Mouse (Mus musculus) neural tube, embryonic 14.5 days (tissue): ENCODE measurements at regions not wholly inside any gene's neighbourhood (a gene's known extent, or its start where the extent isn't known, plus 50 kb on each side); places are given as distances from the start of the nearest gene placed in this dataset.
A peak's percentile ranks its signal among the peaks of the same experiment; 100 is the strongest.

Experiments used
- ATAC-seq: fragments of 200-750 bp; cut with Nextera tagmentation; 2 replicates; pipeline ENCODE4 v1.8.0; 2017; ENCODE audit warnings: low read depth, mild to moderate bottlenecking, moderate TSS enrichment, moderate library complexity
- H3K27ac ChIP-seq: fragments of 300-500 bp; sonication (generic); 2 replicates; pipeline ENCODE4 v1.5.1; 2014; ENCODE audit warnings: low read depth, mild to moderate bottlenecking, control low read depth, low read length, moderate library complexity, mixed read lengths
- H3K27me3 ChIP-seq: fragments of 300-500 bp; sonication (generic); 2 replicates; pipeline ENCODE4 v1.6.1; 2014; ENCODE audit warnings: low read length; ENCODE audit not compliant: control insufficient read depth, insufficient read depth
- H3K36me3 ChIP-seq: fragments of 300-500 bp; sonication (generic); 2 replicates; pipeline ENCODE4 v1.6.1; 2014; ENCODE audit warnings: low read length, mixed read lengths; ENCODE audit not compliant: control insufficient read depth, insufficient read depth
- H3K4me1 ChIP-seq: fragments of 300-500 bp; sonication (generic); 2 replicates; pipeline ENCODE4 v1.6.1; 2014; ENCODE audit warnings: low read length; ENCODE audit not compliant: control insufficient read depth, insufficient read depth
- H3K4me2 ChIP-seq: fragments of 300-500 bp; sonication (generic); 2 replicates; pipeline ENCODE4 v1.6.1; 2014; ENCODE audit warnings: mild to moderate bottlenecking, low read depth, low read length, control low read depth
- H3K4me3 ChIP-seq: fragments of 300-500 bp; sonication (generic); 2 replicates; pipeline ENCODE4 v1.5.1; 2014; ENCODE audit warnings: low read depth, low read length, control low read depth, mixed read lengths
- H3K9ac ChIP-seq: fragments of 300-500 bp; sonication (generic); replicated peaks from 2 replicates; pipeline ENCODE4 v1.6.1; 2014; ENCODE audit warnings: low read depth, mild to moderate bottlenecking, control low read depth, low read length, mixed read lengths
- H3K9me3 ChIP-seq: fragments of 300-500 bp; sonication (generic); 2 replicates; pipeline ENCODE4 v1.6.1; 2016; ENCODE audit warnings: low read length; ENCODE audit not compliant: control insufficient read depth
- WGBS: fragments of 180-500 bp; shearing (Covaris S2); extraction: QIAGEN DNeasy Blood & Tissue Kit; methylation state at CpG from one replicate; pipeline ENCODE4 v1.1.7; 2014; 5-methylcytosine and 5-hydroxymethylcytosine counted together

DNA sequence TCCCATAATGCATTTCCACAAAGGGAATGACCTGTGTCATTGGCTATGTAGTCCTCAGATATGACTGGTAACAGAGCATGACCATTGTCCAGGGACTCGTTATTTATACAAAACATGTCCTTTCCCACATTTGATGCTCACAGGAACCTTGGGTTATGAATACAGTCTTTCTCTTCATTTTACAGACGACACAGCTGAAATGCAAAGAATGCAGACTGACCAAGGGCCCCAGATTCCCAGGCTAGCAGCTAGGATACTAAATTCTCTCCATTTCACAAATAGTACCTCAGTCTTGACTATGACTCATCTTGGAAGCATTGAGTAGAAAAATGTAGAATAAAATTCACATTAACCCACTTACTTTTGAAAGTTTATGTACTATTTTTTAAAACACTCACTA, 182.7 kb upstream of the Sox4 start:
- Histone ChIP-seq H3K27ac (no peak overlapping the region), H3K4me2 (no peak overlapping the region), H3K9me3 (no peaks in the 10 kb centered on the region), H3K4me3 (no peak overlapping the region), H3K9ac (no peak overlapping the region), H3K36me3 (no peaks in the 10 kb centered on the region), H3K4me1 (no peaks in the 10 kb centered on the region), H3K27me3 (no peaks in the 10 kb centered on the region)
- ATAC-seq: no peak
- WGBS: 77% methylated on average over 2 of the region's 2 CpGs

DNA sequence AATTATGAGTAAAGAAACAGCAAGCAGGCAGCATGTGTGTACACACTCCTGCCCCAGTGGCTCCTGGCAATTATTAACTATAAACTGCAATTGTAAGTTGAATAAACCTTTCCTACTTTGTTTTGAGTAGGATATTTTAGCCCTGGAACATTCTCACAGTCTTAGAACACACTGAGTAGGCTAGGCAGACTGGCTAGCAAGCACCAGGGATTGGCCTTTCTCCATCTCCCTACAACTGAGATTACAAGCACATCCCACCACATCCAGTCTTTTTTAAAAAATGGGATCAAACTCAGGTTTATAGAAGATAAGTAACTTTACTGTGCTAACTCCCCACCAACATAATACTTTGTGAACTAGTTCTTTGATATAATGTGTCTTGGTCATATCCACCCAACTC, 174.0 kb upstream of the Sox4 start:
- Histone ChIP-seq H3K9me3 (no peaks in the 10 kb centered on the region), H3K4me1 (0 out of 2 replicates have a peak, but pooled peaks cover 6% of the 10 kb centered on the region), H3K4me2 (no peak overlapping the region), H3K4me3 (no peak overlapping the region), H3K27me3 (no peaks in the 10 kb centered on the region), H3K27ac (no peak overlapping the region), H3K9ac (no peak overlapping the region), H3K36me3 (no peaks in the 10 kb centered on the region)
- no peak for ATAC-seq

DNA sequence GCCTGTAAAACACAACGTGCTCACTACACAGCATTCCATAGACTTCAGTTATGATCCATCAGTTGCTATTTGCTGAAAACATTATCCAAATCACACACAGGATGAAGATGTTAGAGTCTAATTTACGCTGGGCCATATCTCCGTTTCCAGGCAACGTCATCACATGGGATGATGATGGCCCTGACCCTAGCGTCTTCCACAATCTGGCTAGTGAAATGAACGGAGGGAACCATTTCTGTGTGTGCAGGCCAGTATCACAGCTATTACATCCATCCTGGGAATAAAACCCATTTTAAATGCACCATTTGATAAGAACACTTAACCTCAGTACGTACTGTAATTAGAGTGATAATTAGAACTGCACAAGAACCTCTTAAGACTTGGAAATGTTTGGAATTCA, 170.0 kb upstream of the Sox4 start:
- Histone ChIP-seq H3K27me3 (no peaks in the 10 kb centered on the region), H3K9me3 (no peaks in the 10 kb centered on the region), H3K4me1 (0 out of 2 replicates have a peak, but pooled peaks cover 6% of the 10 kb centered on the region), H3K27ac (peak overlapping the region; percentile 50; the same call in 1 of the 2 replicates), H3K36me3 (no peaks in the 10 kb centered on the region), H3K9ac (no peak overlapping the region), H3K4me3 (no peak overlapping the region), H3K4me2 (no peak overlapping the region)
- WGBS: 42% methylated on average over 7 of the region's 7 CpGs
- ATAC-seq: peak; percentile 75; the same call in 1 of the 2 replicates

DNA sequence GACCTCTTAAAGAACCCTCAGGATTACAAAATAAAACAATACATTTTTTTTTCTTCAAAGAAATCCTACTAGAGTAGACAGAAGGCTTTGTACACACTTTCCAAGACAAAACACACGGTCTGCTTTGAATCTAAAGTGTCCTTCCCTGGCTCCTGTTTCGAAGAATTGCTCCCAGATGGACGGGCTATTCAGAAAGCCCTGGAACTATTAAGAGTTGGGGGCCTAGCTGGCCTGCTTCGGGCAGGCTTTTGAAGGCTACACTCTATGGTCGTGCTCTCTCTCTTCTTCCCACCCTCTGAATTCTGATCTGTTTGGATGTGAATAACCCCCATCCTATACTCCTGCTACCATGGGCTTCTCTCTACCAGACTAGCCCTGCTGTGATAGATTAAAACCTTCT, 167.6 kb upstream of the Sox4 start:
- no peaks in the 10 kb centered on the region for H3K27me3 ChIP-seq
- 79% methylated on average over 5 of the region's 5 CpGs for WGBS
- H3K9ac ChIP-seq: no peak overlapping the region
- H3K4me2 ChIP-seq: no peak overlapping the region
- ATAC-seq: no peak
- H3K4me3 ChIP-seq: no peak overlapping the region
- H3K27ac ChIP-seq: no peak overlapping the region
- no peaks in the 10 kb centered on the region for H3K9me3 ChIP-seq
- H3K4me1 ChIP-seq: 0 out of 2 replicates have a peak, but pooled peaks cover 6% of the 10 kb centered on the region
- H3K36me3 ChIP-seq: no peaks in the 10 kb centered on the region

DNA sequence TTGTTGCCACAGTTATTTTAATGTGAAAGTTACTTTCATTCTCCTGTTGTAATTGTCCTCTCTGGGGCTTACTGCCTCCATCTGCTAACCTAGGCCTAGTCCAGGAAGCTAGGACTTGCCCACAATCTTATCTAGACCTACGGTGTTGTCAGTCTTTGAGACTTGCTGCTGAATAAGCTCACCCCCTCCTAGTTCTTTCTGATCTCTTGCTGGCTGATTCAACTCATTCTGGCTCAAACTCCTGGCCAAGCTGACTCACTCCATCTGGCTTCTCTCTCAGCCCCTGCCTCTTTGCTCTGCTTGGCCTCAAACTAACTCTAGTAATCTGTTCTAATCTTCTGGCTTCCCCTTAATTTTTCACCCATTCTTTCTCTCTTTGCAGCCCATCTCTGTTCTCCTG, 165.8 kb upstream of the Sox4 start:
- Histone ChIP-seq H3K4me3 (no peak overlapping the region), H3K36me3 (no peaks in the 10 kb centered on the region), H3K4me2 (no peak overlapping the region), H3K9ac (no peak overlapping the region), H3K4me1 (0 out of 2 replicates have a peak, but pooled peaks cover 6% of the 10 kb centered on the region), H3K27ac (no peak overlapping the region), H3K9me3 (no peaks in the 10 kb centered on the region), H3K27me3 (no peaks in the 10 kb centered on the region)
- no peak for ATAC-seq
- WGBS: 92% methylated on average over 1 of the region's 1 CpGs

DNA sequence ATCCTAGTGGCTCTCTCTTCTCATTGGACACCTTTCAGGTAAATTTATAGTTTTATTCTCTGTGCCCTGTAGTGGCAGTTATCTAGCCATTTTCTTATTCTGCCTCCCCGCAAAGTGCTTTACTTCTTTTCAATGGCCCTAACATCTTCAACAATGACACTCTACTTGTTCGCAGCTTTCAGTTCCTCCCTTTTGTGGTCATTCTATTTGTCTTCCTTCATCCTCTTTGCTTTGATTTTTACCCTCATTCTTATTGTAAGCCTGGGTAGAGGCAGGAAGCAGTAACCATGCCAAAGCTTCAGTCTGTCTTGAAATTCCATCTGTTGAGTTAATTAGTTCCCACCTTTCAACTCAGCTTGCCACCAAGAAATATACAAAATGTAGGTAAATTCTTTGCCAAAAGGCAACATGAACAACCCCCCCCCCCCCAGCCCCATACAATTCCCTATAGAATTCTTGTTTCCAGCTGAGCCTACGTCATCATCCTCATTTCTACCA, 161.5 kb upstream of the Sox4 start:
- WGBS: 70% methylated on average over 3 of the region's 3 CpGs
- H3K4me2 ChIP-seq: no peak overlapping the region
- no peaks in the 10 kb centered on the region for H3K9me3 ChIP-seq
- no peaks in the 10 kb centered on the region for H3K4me1 ChIP-seq
- no peak overlapping the region for H3K4me3 ChIP-seq
- no peak for ATAC-seq
- H3K9ac ChIP-seq: no peak overlapping the region
- H3K27me3 ChIP-seq: no peaks in the 10 kb centered on the region
- H3K27ac ChIP-seq: no peak overlapping the region
- H3K36me3 ChIP-seq: no peaks in the 10 kb centered on the region

DNA sequence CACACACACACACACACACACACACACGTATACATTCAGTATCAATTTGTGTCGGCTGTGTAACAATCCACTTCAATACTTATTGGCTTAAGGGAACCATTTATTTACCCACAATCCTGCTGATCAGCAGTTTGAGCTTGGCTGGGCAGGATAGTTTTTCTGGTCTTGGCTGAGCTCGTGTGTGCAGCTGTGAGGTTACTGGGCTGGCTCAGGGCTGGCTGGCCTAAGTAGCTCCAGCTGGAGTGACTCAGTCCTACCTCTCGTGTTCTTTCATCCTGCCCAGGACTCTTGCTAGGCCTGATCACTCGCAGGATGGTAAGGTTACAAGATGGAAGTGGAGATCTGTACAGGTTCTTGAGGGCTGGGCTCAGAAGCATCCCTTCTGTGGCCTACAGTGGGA, 156.6 kb upstream of the Sox4 start:
- Histone ChIP-seq H3K9me3 (no peaks in the 10 kb centered on the region), H3K4me2 (no peak overlapping the region), H3K27ac (no peak overlapping the region), H3K4me3 (no peak overlapping the region), H3K36me3 (no peaks in the 10 kb centered on the region), H3K9ac (no peak overlapping the region), H3K27me3 (no peaks in the 10 kb centered on the region), H3K4me1 (no peaks in the 10 kb centered on the region)
- 68% methylated on average over 5 of the region's 5 CpGs for WGBS
- ATAC-seq: no peak

DNA sequence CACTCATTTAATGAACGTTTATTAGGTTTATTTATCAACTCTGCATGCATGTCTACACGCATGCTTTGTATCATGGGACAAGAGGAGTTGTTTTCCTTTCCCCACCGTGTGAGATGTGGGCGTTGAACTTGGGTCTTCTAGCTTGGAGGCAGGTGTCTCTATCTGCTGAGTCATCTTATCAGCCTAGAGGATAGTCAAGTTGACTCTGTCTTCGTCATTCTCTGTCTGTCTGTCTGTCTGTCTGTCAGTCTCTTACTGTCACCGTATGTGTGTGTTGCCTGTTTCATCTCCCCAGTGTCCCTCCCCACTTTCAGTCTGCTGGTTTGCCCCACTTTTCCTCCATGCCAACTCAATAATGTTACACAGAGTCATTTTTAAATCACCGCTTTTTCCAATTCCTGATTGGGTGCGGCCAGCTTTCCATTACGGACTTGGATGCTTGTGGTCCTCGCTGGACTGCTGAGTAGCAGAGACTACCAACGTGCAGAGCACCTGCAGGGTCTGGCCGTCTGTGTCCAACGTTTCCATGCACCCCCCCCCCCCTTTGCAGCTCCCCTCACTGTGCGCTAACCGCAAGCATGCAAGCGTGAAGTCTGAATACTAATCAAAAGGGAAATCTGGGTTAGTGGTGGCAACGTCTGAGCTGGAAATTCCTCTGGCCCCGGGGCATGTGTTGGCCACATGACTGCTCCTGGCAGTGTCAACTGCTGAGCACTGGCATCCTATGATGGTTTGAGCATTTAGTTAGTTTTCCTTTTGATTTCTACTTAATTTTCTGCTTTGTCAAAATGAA, 155.7 kb upstream of the Sox4 start:
- Histone ChIP-seq H3K4me2 (no peak overlapping the region), H3K4me3 (no peak overlapping the region), H3K4me1 (no peaks in the 10 kb centered on the region), H3K27me3 (no peaks in the 10 kb centered on the region), H3K27ac (no peak overlapping the region), H3K9me3 (no peaks in the 10 kb centered on the region), H3K36me3 (no peaks in the 10 kb centered on the region), H3K9ac (no peak overlapping the region)
- WGBS: 71% methylated on average over 18 of the region's 18 CpGs
- no peak for ATAC-seq

DNA sequence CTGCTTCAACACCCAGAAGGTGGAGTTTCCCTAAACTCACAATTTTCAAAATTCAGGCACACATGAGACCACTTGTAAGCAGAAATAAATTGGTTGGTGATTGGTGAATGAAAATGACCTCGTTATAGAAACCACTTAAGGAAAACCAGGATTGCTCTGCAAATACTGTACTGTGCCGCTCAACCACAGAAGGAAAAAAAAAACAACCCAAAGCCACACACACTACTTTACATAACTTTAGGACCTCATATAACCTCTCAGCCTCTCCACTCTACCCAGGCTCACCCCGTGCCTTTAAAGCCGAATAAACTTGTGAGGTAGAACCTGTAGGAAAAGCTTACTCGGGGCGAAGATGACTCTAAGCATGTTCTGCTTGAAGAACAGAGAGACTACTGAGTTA, 154.7 kb upstream of the Sox4 start:
- no peaks in the 10 kb centered on the region for H3K9me3 ChIP-seq
- H3K27me3 ChIP-seq: no peaks in the 10 kb centered on the region
- WGBS: 96% methylated on average over 6 of the region's 6 CpGs
- no peak overlapping the region for H3K27ac ChIP-seq
- no peak for ATAC-seq
- no peak overlapping the region for H3K9ac ChIP-seq
- no peak overlapping the region for H3K4me3 ChIP-seq
- no peaks in the 10 kb centered on the region for H3K36me3 ChIP-seq
- no peak overlapping the region for H3K4me2 ChIP-seq
- H3K4me1 ChIP-seq: no peaks in the 10 kb centered on the region
